Mouse (Mus musculus) brain, embryonic 14.5 days (tissue): Measurements from ENCODE around the gene 1700034J05Rik. TPM values are rescaled to one million over a fixed set of nuclear protein-coding genes. Genes with fewer than 3 reads are reported as not detected.
A peak's percentile ranks its signal among the peaks of the same experiment; 100 is the strongest.

Experiments used
- DNase-seq: peaks from one replicate; pipeline ENCODE4 v3.0.0-alpha.2; 2011; ENCODE audit warnings: low read depth
- CTCF ChIP-seq: fragments of 200-500 bp; IDR thresholded peaks from 2 replicates; pipeline ENCODE4 v1.5.1; 2012; ENCODE audit warnings: inconsistent platforms, mild to moderate bottlenecking, moderate library complexity, borderline replicate concordance; ENCODE audit not compliant: insufficient read depth, insufficient read length; ENCODE audit errors: extremely low read depth
- POLR2A ChIP-seq: fragments of 200-500 bp; IDR thresholded peaks from 2 replicates; pipeline ENCODE4 v1.6.1; 2012; ENCODE audit warnings: mild to moderate bottlenecking, inconsistent platforms, borderline replicate concordance; ENCODE audit not compliant: poor library complexity, insufficient read depth, insufficient read length, severe bottlenecking; ENCODE audit errors: extremely low read depth
- polyA plus RNA-seq: library from polyadenylated mRNA; depleted of rRNA; stranded (reverse); fragments of >200 nt; gene quantifications from 2 replicates; pipeline ENCODE4 v1.2.3, GENCODE M21; 2012

Gene 1700034J05Rik
- polyA plus RNA-seq, 1 experiment: not detected

DNA sequence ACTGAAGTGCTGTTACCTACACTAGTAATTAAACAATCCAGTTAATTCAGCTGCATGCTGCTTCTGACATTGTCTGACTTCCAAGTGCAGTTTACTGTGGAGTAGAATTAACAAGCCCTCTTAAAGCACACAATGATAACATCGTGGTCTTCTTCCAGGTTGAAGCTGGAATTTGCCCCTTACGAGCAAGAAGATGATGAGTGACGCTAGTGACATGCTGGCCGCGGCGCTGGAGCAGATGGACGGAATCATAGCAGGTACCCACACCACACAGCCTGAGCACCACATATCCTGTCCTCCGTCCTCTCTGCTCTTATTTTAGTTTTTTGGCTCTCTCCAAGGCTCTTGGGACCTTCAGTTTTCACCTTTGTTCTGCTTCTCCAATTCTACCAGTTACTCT is 22.2 kb upstream of the 1700034J05Rik start:
- no peak for DNase-seq
- TF ChIP-seq POLR2A (no peak), CTCF (no peak)

DNA sequence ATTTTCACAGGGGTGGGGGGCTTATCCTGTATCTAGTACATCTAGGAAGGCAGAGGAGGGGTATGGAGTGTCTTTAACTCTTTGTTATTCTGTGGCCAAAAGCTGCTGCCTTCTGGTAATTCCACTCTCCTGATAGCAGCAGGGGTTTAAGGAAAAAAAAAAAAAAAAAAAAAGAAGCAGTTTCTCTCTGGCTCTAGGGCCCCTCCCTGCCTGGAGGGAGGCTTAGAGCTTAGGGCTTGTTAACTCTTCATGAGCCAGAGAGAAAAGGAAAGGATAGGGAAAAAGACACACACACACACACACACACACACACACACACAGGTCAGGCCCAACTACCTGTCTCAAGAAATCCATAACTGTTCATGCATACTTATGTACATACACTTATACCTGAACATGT is 19.6 kb upstream of the 1700034J05Rik start:
- DNase-seq: no peak
- no peak for TF ChIP-seq CTCF
- TF ChIP-seq POLR2A: no peak

DNA sequence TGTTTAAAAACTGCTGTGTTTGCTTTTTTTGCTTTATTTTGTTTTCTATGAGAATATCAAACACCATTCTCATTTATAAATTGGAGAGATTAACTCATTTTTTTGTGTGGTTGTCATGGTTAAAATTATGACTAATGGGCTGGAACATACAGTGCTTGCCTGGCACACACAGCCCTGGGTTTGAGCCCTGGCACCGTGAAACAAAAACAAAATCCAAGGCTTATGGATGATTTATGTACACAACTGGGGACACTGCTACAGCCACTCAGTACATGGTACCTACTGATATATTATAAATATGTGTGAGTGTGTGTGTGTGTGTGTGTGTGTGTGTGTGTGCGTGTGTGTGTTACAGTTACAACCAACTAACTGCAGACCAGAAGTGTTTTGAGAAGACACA is 19.2 kb upstream of the 1700034J05Rik start:
- no peak for DNase-seq
- TF ChIP-seq CTCF: no peak
- no peak for TF ChIP-seq POLR2A

DNA sequence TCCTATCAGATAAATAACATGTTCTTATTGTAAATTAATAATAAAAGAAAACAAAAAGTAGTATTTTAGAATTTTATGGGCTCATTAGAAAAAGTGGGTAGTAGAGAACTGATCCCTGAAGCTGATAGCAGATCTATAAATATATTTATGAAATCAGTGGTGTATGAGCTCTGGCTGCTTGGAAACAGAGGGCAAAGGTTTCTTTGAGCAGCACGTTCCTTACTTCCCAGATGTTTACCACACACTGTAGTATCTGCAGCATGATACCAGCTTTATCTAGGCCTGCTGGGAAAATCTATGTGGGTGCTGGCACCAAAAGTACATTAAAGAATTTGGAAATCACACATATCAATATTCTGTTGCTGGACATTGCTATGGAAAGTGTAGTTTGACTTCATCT is 18.5 kb upstream of the 1700034J05Rik start:
- DNase-seq: no peak

DNA sequence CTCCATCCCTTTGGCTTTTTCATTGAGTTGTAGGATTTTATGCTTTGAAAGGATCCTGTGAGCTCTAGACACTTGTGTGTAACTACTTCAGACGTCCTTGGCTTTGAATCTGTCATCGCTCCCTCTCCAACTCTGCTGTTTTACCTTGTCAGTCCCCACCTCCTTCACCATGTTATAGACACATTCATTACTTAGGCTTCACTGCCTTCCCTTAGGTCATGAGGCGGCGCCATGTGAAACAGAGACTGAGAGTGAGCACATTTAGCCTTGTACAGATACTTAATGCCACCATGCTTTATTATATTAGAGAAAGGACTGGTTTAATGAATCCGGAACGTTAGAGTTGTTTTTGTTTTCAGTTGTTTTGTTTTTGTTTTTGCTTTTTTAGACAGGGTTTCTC is 17.8 kb upstream of the 1700034J05Rik start:
- DNase-seq: peak; percentile 32
- TF ChIP-seq CTCF: no peak
- no peak for TF ChIP-seq POLR2A

More for the DNA sequence above, 18.5 kb upstream of the 1700034J05Rik start:
- no peak for TF ChIP-seq CTCF
- TF ChIP-seq POLR2A: no peak

DNA sequence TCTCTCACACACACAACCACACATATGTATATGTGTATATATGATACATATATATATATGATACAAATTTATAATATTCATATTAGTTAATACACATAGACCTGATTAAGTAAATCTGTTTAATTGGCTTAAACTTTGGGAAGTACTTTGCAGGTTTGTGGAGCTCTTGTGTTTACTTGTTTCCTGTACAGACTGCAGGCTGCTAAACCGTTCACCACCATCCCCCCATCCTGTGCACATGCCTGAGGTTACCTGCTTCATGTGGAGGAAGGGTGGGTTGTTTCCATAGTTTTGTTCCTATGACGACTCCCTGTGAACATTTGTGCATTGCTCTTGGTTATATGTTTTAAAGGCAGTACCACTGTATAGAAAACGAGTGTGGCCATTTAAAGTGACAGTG is 17.1 kb upstream of the 1700034J05Rik start:
- DNase-seq: no peak
- TF ChIP-seq CTCF: no peak
- no peak for TF ChIP-seq POLR2A

DNA sequence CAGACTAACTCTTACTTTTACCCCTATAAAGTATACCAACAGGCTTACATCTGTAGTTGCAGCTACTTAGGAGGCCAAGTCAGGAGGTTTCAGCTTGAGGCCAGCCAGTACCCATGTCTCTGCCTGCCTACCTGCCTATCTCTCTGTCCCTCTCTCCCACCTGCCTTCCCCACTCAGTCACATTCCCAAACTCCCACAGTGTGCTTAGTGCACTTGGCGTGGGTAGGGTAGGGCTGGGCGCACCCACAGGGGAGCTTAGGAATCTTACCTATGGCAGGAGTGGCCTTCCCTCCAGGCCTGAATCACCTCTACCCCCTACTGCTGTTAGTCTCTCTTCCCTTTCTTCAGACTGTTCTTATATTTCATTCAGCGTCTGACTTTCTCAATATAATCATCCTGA is 16.6 kb upstream of the 1700034J05Rik start:
- TF ChIP-seq POLR2A: no peak
- TF ChIP-seq CTCF: no peak
- DNase-seq: no peak

DNA sequence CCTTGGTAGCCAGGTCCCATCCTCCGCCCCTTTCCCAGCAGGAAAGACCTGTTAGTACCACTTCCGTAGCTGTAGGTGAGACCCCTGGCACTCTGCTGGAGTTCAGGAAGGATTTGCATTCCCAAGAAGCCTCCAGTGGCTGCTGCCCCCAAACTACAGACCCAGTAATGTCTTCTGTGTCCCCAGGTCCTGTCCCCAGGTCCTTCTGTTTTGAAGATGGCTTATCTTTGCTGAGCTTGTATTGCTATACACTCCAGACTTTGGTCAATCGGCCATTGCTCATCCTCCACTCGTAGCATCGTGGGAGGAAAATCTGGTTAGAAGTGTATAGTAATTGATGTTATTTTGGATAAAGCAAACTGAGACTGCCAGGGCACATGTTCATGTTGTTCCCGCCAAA is 13.6 kb upstream of the 1700034J05Rik start:
- no peak for TF ChIP-seq CTCF
- DNase-seq: no peak

DNA sequence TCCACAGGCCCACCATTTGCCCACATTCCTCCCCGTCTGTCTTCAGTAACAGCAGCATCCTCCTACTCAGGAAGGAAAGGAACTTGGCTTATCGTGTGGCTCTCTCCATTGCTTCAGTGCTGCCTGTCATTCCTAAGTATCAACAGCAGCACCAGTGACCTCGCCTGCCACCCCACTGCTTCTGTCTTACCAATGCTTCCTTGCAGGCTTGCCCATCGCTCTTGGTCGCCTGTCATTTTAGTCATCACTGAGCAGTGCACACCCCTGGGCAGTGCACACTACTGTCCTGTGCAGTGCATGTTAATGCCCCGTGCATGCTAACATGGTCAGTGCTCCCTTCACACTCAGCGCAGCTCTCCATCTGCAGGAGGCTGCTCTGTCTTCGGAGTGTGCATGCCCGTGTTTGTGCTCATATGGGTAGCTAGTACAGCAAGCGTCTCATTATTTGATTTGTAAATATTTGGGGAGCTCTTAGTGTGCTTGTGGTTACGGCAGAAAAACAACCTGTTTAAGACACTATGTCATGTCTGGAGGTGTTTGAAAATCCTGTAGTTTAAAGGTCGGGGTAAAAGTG is 12.3 kb upstream of the 1700034J05Rik start:
- TF ChIP-seq POLR2A: no peak
- TF ChIP-seq CTCF: no peak
- no peak for DNase-seq

DNA sequence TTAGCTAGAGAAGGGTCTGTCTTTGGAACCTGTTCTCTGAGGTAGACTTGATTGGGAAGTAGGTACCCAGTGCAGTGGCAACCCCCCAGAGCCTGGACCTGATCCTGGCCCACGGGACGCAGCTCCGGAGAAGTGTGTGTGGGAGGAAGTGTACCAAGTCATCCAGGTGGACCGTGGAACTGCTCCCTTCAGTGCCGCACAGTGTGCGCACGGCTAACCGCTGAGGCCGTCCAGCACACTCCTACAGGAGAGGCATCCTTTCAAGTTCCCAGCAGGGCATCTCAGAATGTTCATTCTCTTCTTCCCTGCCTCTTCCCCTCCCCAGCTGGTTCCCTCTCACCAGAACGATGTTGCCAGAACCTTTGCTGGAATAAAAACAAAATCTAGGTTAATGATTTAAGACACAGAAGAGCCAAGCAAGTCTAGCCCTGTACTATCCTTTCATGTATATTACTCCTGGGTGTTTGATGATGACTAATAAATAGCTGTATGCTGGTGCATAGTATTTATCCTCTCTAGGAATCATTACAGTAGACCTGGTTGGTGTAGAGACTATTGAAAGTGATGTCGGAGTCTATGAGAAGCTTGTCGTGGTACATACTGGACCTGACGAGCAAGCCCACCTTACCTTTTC is 11.0 kb upstream of the 1700034J05Rik start:
- DNase-seq: no peak
- no peak for TF ChIP-seq POLR2A
- no peak for TF ChIP-seq CTCF

DNA sequence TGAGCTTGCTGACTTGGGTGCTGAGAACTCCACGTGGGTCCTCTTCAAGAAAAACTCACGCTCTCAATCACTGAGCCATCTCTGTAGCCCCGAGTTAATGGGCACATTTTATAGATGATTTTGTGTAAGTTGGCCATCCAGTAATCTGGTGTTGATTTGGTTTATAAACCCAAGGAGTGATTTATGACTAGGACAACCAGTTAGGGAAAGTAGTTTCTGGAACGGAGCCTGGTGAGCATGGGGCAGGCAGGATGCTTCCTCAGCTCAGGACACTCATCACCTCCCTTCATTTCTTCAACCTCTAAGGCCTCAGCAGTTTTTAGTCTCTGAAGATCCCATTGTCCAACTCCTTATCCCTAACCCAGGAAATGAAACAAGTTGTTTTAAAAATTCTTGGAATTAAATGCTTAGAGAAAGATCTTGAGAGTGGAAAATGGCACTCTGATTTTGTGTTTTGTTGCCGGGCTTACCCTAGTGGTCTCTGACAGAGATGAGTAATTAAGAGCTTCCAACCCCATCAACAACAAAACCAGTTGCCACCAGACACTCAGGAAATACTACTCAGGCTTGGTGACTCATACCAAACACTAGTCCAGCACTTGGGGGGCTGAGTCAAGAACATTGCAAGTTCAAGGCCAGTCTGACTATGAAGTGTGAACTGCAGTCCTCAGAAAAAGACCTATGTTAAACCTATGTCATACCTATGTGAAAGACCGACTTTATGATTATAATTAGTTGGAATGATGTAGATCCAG is 9.4 kb upstream of the 1700034J05Rik start:
- no peak for DNase-seq
- TF ChIP-seq POLR2A (no peak), CTCF (no peak)
